Mouse (Mus musculus) kidney, adult 2 months (tissue): Measurements from ENCODE around the gene Ppp6r2. TPM values are rescaled to one million over a fixed set of nuclear protein-coding genes. Genes with fewer than 3 reads are reported as not detected.

ENCODE experiments used
- DNase-seq: peaks from one replicate; pipeline ENCODE4 v3.0.0; 2021
- H3K27ac ChIP-seq: fragments of 200-500 bp; 2 replicates; pipeline ENCODE4 v1.5.1; 2012; ENCODE audit warnings: low read depth, low read length, control low read depth, inconsistent platforms; ENCODE audit not compliant: insufficient read depth
- H3K27me3 ChIP-seq: fragments of 200-500 bp; replicated peaks from 2 replicates; pipeline ENCODE4 v1.6.1; 2012; ENCODE audit warnings: mild to moderate bottlenecking, moderate library complexity, low read length, inconsistent platforms; ENCODE audit not compliant: control insufficient read depth, insufficient read depth
- H3K36me3 ChIP-seq: fragments of 200-500 bp; 2 replicates; pipeline ENCODE4 v1.6.1; 2012; ENCODE audit warnings: mild to moderate bottlenecking, moderate library complexity, low read length, inconsistent platforms; ENCODE audit not compliant: control insufficient read depth, insufficient read depth
- H3K4me1 ChIP-seq: fragments of 200-500 bp; 2 replicates; pipeline ENCODE4 v1.6.1; 2011; ENCODE audit warnings: low read length; ENCODE audit not compliant: control insufficient read depth, insufficient read depth
- H3K4me3 ChIP-seq: fragments of 200-500 bp; 2 replicates; pipeline ENCODE4 v1.5.1; 2011; ENCODE audit warnings: mild to moderate bottlenecking, low read depth, low read length, control low read depth; ENCODE audit not compliant: insufficient read depth
- CTCF ChIP-seq: fragments of 200-500 bp; conservative IDR thresholded peaks from 2 replicates; pipeline ENCODE4 v1.5.1; 2011; ENCODE audit warnings: low read depth, mild to moderate bottlenecking, control low read depth, low read length, moderate library complexity, mixed read lengths; ENCODE audit not compliant: insufficient read depth, insufficient read length
- POLR2A ChIP-seq: fragments of 200-500 bp; IDR thresholded peaks from one replicate; pipeline ENCODE4 v1.6.1; 2011; ENCODE audit warnings: low read depth, low read length, control low read depth
- WGBS: fragments of 180-500 bp; shearing (Covaris S2); methylation state at CpG from one replicate; pipeline ENCODE4 v1.1.7; 2018; 5-methylcytosine and 5-hydroxymethylcytosine counted together
- polyA plus RNA-seq: library from polyadenylated mRNA; depleted of rRNA; stranded (reverse); fragments of >200 nt; gene quantifications from 2 replicates; pipeline ENCODE4 v1.2.3, GENCODE M21; 2012

Ppp6r2 gene
- polyA plus RNA-seq, 1 experiment = 85.0 TPM

DNA sequence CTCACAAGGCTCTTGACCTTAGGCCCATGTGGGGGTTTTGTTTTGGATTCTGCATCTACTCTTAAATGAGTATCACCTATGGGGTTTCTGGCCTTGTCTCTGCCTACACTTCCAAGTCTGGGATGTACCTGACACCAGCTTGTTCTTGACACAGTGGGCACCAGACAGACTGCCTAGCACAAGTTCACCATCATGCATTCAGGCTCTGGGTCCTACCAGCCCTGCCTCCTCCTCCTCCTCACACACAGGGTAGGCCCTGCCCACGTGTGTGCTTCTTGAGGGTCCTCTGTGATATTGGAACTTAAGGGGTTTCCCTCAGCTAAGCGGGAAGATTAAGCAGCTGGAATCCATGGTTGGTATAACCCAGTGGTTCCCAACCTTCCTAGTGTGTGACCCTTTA lies 72.7 kb downstream of the Ppp6r2 start:
- TF ChIP-seq POLR2A (no peak), CTCF (no peak)
- WGBS = 77% methylated on average over 2 of the region's 2 CpGs
- no peak for DNase-seq
- H3K27ac ChIP-seq = no peak overlapping the region
- H3K36me3 ChIP-seq = no peaks in the 10 kb centered on the region; the same call in none of the 2 replicates
- H3K27me3 ChIP-seq = no peaks in the 10 kb centered on the region
- no peak overlapping the region for H3K4me3 ChIP-seq
- H3K4me1 ChIP-seq = no peaks in the 10 kb centered on the region

DNA sequence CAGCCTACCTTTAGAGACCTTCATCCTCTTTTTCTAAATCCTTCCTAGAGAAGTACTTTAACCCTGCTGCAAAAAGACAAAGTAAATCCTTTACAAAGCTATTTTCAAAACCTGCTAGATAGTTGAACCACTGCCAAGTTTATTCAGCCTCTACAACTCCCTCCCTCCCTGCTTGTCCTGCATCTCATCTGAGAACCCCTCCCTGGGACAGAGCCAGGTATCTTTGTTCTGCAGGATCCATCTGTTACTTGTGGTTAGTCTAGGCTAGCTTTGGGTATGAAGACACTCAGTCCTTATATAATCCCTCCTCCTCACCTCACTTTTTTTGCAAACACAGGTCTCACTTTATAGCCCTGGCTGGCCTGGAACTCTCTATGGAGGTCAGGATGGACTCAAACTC lies 73.7 kb downstream of the Ppp6r2 start:
- H3K27me3 ChIP-seq = no peaks in the 10 kb centered on the region
- H3K4me1 ChIP-seq = no peaks in the 10 kb centered on the region
- no peak overlapping the region for H3K27ac ChIP-seq
- TF ChIP-seq POLR2A (no peak), CTCF (no peak)
- H3K4me3 ChIP-seq = no peak overlapping the region
- no peaks in the 10 kb centered on the region; the same call in none of the 2 replicates for H3K36me3 ChIP-seq
- DNase-seq = peak; percentile 39

DNA sequence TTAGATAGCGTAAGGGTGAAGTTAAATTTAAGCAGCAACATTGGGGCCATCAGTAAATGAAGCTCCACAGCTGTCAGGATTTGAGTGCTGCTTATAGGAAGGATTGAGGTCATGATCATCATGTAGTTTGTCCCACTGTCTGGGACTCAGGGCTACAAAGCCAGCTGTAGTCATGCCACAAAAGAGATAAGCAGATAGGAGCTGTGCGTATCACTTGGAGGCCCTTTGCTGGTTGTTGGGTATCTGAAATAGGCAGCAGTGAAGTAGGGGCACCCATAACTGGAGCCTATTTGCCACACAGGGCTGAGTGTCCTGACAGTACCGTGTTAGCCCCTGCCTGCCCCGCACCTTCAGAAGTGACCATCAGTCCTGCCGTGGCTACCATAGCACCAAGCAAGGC lies 74.1 kb downstream of the Ppp6r2 start:
- DNase-seq = no peak
- no peaks in the 10 kb centered on the region for H3K27me3 ChIP-seq
- TF ChIP-seq CTCF (no peak), POLR2A (no peak)
- no peak overlapping the region for H3K27ac ChIP-seq
- 95% methylated on average over 5 of the region's 5 CpGs for WGBS
- H3K4me1 ChIP-seq = no peaks in the 10 kb centered on the region
- H3K36me3 ChIP-seq = no peaks in the 10 kb centered on the region; the same call in none of the 2 replicates
- no peak overlapping the region for H3K4me3 ChIP-seq

DNA sequence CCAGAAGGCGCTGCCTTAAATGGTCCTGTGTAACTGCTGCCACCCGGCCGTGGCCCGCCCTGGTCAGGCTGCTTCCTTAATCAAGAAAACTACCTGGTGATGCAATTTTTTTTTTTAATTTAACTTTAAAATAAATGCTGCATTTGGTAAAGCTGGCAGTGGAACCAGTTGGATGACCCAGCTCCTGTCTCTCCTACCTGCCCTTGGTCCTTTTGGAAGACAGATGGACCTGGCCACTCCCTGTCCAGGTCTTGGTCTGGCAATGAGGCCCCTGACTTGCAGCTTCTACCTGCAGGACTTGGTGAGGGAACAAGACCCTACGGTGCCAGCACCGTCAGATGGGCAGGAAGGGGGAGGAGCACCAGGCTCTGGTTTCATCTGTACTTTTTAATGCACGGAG lies 74.8 kb downstream of the Ppp6r2 start:
- no peaks in the 10 kb centered on the region; the same call in none of the 2 replicates for H3K36me3 ChIP-seq
- no peaks in the 10 kb centered on the region for H3K27me3 ChIP-seq
- H3K27ac ChIP-seq = no peak overlapping the region
- no peak for DNase-seq
- no peak for TF ChIP-seq POLR2A
- TF ChIP-seq CTCF = no peak
- 64% methylated on average over 7 of the region's 7 CpGs for WGBS
- H3K4me1 ChIP-seq = no peaks in the 10 kb centered on the region
- H3K4me3 ChIP-seq = no peak overlapping the region

DNA sequence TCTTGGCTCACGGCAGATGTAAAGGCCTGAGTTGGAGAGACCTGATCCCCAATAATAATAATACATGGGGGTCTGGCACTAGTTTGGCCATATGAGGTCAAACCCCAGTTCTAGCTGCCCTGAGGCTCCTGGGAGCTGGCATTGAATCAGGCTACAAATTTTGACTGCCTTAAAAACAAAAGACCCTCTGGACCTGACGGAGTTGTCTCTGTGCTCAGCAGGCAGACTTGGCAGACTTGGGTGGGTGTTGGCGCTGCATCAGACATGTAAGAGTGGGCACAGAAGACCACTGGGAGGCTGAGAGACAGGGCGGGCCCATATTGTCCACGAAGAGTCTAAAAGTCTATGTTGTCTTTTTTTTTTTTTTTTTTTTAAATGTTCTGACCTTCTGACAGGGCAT lies 75.2 kb downstream of the Ppp6r2 start:
- Histone ChIP-seq H3K27ac (no peak overlapping the region), H3K4me1 (no peaks in the 10 kb centered on the region), H3K4me3 (no peak overlapping the region), H3K36me3 (no peaks in the 10 kb centered on the region; the same call in none of the 2 replicates), H3K27me3 (no peaks in the 10 kb centered on the region)
- 80% methylated on average over 5 of the region's 5 CpGs for WGBS
- TF ChIP-seq CTCF (no peak), POLR2A (no peak)
- no peak for DNase-seq

DNA sequence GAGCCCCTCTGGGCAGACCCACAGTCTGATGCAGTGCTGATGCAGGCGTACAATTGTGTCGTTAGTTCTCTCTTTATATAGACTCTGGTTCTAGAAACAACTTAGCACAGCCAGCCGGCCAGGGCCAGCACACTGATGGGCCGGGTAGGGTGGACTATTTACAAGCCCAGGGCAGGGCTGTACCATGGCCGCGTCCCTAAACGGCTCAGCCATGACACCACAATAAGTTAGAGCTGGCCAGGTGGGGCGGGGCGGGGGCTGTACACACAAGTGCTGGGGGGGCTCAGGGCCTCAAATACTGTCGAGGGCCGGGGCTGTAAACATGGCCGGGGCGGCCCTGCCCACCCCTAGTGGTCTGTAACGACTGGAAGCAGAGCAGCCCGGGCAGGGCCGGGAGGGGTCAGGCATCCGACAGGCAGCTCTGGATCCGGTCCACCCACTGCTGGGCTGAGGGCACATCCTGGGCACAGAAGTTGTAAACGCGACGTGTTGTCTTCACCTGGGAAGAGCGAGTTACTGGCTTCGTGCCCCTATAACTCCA lies 76.9 kb downstream of the Ppp6r2 start:
- 78% methylated on average over 23 of the region's 23 CpGs for WGBS
- Histone ChIP-seq H3K4me3 (no peak overlapping the region), H3K27ac (no peak overlapping the region), H3K36me3 (no peaks in the 10 kb centered on the region; the same call in none of the 2 replicates), H3K27me3 (no peaks in the 10 kb centered on the region), H3K4me1 (no peaks in the 10 kb centered on the region)
- DNase-seq = no peak
- TF ChIP-seq POLR2A (no peak), CTCF (no peak)

- 94% methylated on average over 11 of the region's 11 CpGs for WGBS
- no peaks in the 10 kb centered on the region for H3K27me3 ChIP-seq
- no peak for TF ChIP-seq POLR2A
- TF ChIP-seq CTCF = no peak
- no peak overlapping the region for H3K4me3 ChIP-seq
- H3K4me1 ChIP-seq = no peaks in the 10 kb centered on the region
- H3K27ac ChIP-seq = no peak overlapping the region
- no peaks in the 10 kb centered on the region; the same call in none of the 2 replicates for H3K36me3 ChIP-seq
- no peak for DNase-seq
Measured at GRCm38 (mm10) chr15:89289455-89289854, 78.1 kb downstream of the Ppp6r2 start.
